Mouse (Mus musculus): ENCODE measurements at regions not wholly inside any gene's neighbourhood (a gene's known extent, or its start where the extent isn't known, plus 50 kb on each side); places are given as distances from the start of the nearest gene placed in this dataset.

DNA sequence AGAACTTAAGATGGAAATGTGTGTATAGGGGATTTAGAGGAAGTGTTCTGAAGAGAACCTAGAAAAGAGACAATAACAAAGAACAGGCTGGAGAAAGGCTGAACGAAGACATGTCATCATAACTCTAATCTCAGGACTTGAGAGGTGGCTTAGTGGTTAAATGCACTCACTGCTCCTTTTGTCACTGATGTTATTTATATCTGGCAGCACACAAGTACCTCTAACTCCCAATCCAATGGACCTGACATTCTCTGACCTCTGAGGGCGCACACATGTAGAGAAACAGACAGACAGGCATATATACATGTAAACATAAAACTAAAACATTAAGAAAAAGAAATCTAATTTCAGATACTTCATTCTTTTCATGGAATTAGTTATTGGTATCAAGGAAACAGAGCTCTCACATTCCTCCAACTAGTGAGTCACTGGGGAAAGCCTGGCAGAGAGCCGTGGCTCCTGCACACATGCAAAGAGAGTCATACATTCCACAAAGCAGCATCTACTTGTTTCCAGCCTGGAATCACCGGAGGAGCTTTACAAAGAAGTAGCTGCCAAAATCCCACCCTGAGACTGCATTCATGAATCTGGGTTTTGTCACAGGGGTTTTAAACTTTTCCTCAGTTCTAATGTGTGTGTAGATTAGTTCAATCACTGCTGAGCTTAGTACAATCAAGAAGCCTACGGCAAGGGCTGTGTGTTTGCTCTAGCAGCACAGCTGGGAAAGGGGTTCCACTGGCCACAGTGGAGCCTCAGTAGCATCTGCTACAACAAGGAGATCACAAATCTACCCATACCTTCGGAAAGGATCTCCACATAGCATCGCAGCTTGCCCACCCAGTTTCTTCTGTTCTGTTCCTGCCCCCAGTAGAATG lies 674.0 kb downstream of the Ryr2 start:
- Histone ChIP-seq H3K27me3 (ENCODE audit: control insufficient read depth, insufficient read depth, low read length) (no peaks in the 10 kb centered on the region), H3K79me2 (replicated peaks; ENCODE audit: control insufficient read depth, insufficient read depth, low read length) (no peaks in the 10 kb centered on the region), H3K4me3 (no peak overlapping the region), H3K36me3 (ENCODE audit: control insufficient read depth, insufficient read depth, low read length) (no peaks in the 10 kb centered on the region), H3K4me1 (ENCODE audit: control insufficient read depth, insufficient read depth, low read length) (peaks cover 2% of the 10 kb centered on the region), H3K27ac (no peak overlapping the region), H3K9ac (ENCODE audit: low read depth, low read length) (no peak overlapping the region)
- TF ChIP-seq EP300 (IDR thresholded peaks at IDR 0.05; ENCODE audit: insufficient read depth, low read depth, low read length): no peak
- TF ChIP-seq POLR2A (IDR thresholded peaks at IDR 0.05; ENCODE audit: insufficient read depth, low read depth, low read length): no peak
- no peak for TF ChIP-seq CTCF (IDR thresholded peaks at IDR 0.05)
- intact Hi-C loops (cut with DNase I): no loop called here
- DNase-seq: peak; percentile 38 to 39
- 29% methylated on average over 7 of the region's 7 CpGs for WGBS

DNA sequence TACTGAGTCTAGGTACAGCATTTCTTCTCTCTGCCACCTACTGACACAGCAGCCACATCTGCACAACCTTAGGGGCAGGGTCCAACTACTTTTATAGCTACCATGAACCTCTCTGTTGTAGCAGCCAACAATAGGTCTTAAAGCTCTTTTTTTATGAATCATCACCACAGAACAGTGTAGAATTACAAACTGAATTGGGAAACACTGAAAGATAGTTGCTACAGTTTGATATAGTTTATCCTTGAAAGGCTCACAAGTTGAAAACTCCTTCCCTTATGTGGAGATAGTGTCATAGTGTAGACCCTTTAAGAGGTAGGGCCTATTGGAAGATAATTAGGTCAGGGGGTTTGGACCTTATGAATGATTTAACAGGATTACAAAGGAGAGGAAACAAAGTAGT lies 679.9 kb downstream of the Ryr2 start:
- Histone ChIP-seq H3K27ac (no peak overlapping the region), H3K79me2 (replicated peaks; ENCODE audit: control insufficient read depth, insufficient read depth, low read length) (no peaks in the 10 kb centered on the region), H3K4me3 (no peak overlapping the region), H3K27me3 (ENCODE audit: control insufficient read depth, insufficient read depth, low read length) (no peaks in the 10 kb centered on the region), H3K4me1 (ENCODE audit: control insufficient read depth, insufficient read depth, low read length) (no peaks in the 10 kb centered on the region), H3K36me3 (ENCODE audit: control insufficient read depth, insufficient read depth, low read length) (no peaks in the 10 kb centered on the region), H3K9ac (ENCODE audit: low read depth, low read length) (no peak overlapping the region)
- intact Hi-C loops (cut with DNase I): no loop called here
- TF ChIP-seq POLR2A (IDR thresholded peaks at IDR 0.05; ENCODE audit: insufficient read depth, low read depth, low read length): no peak
- no peak for TF ChIP-seq EP300 (IDR thresholded peaks at IDR 0.05; ENCODE audit: insufficient read depth, low read depth, low read length)
- TF ChIP-seq CTCF (IDR thresholded peaks at IDR 0.05): no peak
- no peak for DNase-seq

DNA sequence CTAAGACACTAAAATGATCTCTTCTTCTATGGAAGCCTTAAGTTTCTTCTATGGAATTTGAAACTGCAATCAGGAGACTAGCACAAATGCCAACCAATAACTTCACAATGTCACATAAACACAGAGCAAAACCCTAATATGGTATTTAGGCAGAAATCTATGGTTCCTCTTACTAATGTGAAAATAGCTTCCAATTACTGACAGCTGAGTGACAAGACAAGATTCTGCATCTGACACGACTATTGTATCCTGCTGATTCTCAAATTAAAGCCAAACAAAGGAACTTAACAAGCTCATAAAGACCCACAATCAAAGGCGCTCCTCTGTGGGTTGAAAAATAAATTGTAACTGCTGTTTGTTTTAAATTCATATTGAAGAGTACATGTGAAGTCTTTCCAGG lies 714.7 kb downstream of the Ryr2 start:
- H3K27me3 ChIP-seq (ENCODE audit: control insufficient read depth, insufficient read depth, low read length): no peaks in the 10 kb centered on the region
- no peak overlapping the region for H3K4me3 ChIP-seq
- intact Hi-C loops (cut with DNase I): no loop called here
- H3K36me3 ChIP-seq (ENCODE audit: control insufficient read depth, insufficient read depth, low read length): no peaks in the 10 kb centered on the region
- H3K4me1 ChIP-seq (ENCODE audit: control insufficient read depth, insufficient read depth, low read length): no peaks in the 10 kb centered on the region
- no peak for TF ChIP-seq POLR2A (IDR thresholded peaks at IDR 0.05; ENCODE audit: insufficient read depth, low read depth, low read length)
- no peak for TF ChIP-seq EP300 (IDR thresholded peaks at IDR 0.05; ENCODE audit: insufficient read depth, low read depth, low read length)
- no peak for TF ChIP-seq CTCF (IDR thresholded peaks at IDR 0.05)
- WGBS: 63% methylated on average over 2 of the region's 2 CpGs
- H3K79me2 ChIP-seq (replicated peaks; ENCODE audit: control insufficient read depth, insufficient read depth, low read length): no peaks in the 10 kb centered on the region
- H3K27ac ChIP-seq: no peak overlapping the region
- H3K9ac ChIP-seq (ENCODE audit: low read depth, low read length): no peak overlapping the region
- no peak for DNase-seq

DNA sequence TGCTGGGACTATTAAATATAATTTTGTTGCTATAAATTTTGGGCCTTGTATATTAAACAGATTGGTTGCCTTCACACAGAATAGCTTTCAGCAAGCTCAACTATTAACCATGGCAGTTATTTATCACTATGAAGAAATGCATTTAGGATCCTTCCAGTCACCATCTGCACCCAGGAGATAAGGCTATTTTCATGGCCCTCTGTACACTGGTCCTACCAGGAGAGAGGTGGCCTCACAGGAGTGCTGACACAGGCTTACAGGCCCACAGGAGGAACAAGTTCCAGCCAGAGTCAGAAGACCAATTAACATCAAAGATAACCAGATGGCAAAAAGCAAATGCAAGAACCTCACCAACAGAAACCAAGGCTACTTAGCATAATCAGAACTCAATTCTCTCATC lies 731.3 kb downstream of the Ryr2 start:
- H3K9ac ChIP-seq (ENCODE audit: low read depth, low read length): no peak overlapping the region
- H3K4me3 ChIP-seq: no peak overlapping the region
- H3K79me2 ChIP-seq (replicated peaks; ENCODE audit: control insufficient read depth, insufficient read depth, low read length): no peaks in the 10 kb centered on the region
- H3K27ac ChIP-seq: no peak overlapping the region
- no peak for DNase-seq
- H3K4me1 ChIP-seq (ENCODE audit: control insufficient read depth, insufficient read depth, low read length): no peaks in the 10 kb centered on the region
- TF ChIP-seq CTCF (IDR thresholded peaks at IDR 0.05) (no peak), EP300 (IDR thresholded peaks at IDR 0.05; ENCODE audit: insufficient read depth, low read depth, low read length) (no peak)
- intact Hi-C loops (cut with DNase I): no loop called here
- H3K27me3 ChIP-seq (ENCODE audit: control insufficient read depth, insufficient read depth, low read length): no peaks in the 10 kb centered on the region
- no peaks in the 10 kb centered on the region for H3K36me3 ChIP-seq (ENCODE audit: control insufficient read depth, insufficient read depth, low read length)

DNA sequence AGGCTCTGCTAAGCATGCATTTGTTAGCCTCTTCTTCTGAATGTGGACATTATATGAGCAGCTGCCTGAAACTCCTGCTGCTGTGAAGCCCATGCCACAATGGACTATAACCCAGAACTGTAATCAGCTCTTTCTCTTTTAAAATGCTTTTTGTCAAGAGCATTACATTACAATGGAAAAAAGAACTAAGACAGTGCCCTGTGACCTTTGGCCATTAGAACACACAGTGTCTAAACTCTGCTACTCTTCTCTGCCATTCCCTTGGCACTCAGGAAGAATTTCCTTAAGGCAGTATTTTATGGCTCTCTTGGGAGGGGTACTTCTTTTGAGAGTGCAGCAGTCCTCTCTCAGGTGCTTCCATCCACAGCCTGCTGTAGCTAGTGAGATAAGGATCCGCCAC lies 737.3 kb downstream of the Ryr2 start:
- intact Hi-C loops (cut with DNase I): no loop called here
- TF ChIP-seq CTCF (IDR thresholded peaks at IDR 0.05): no peak
- no peak for TF ChIP-seq POLR2A (IDR thresholded peaks at IDR 0.05; ENCODE audit: insufficient read depth, low read depth, low read length)
- no peak for TF ChIP-seq EP300 (IDR thresholded peaks at IDR 0.05; ENCODE audit: insufficient read depth, low read depth, low read length)
- DNase-seq: no peak
- no peaks in the 10 kb centered on the region for H3K27me3 ChIP-seq (ENCODE audit: control insufficient read depth, insufficient read depth, low read length)
- no peaks in the 10 kb centered on the region for H3K79me2 ChIP-seq (replicated peaks; ENCODE audit: control insufficient read depth, insufficient read depth, low read length)
- no peak overlapping the region for H3K27ac ChIP-seq
- WGBS: 31% methylated on average over 1 of the region's 1 CpGs
- H3K4me1 ChIP-seq (ENCODE audit: control insufficient read depth, insufficient read depth, low read length): no peaks in the 10 kb centered on the region
- H3K9ac ChIP-seq (ENCODE audit: low read depth, low read length): no peak overlapping the region
- H3K36me3 ChIP-seq (ENCODE audit: control insufficient read depth, insufficient read depth, low read length): no peaks in the 10 kb centered on the region
- H3K4me3 ChIP-seq: no peak overlapping the region

DNA sequence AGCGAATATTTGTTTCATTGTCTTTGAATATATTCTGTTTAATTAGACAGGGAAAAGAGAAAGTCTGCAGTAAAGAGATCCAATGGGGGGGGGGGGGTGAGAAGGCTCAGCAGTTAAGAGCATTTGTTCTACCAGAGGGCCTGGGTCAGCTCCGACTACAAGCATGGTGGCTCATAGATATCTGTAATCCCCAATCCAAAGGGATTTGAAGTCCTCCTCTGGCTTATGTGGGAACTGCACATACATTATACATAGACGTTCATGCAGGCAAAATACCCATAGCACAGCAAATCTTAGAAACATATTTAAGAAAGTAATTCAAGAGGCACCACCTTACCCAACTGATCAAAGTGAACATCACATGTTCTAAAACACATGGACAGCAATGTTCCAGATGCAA lies 743.9 kb downstream of the Ryr2 start:
- intact Hi-C loops (cut with DNase I): no loop called here
- Histone ChIP-seq H3K27me3 (ENCODE audit: control insufficient read depth, insufficient read depth, low read length) (no peaks in the 10 kb centered on the region), H3K4me3 (no peak overlapping the region), H3K79me2 (replicated peaks; ENCODE audit: control insufficient read depth, insufficient read depth, low read length) (no peaks in the 10 kb centered on the region), H3K9ac (ENCODE audit: low read depth, low read length) (no peak overlapping the region), H3K27ac (no peak overlapping the region), H3K36me3 (ENCODE audit: control insufficient read depth, insufficient read depth, low read length) (no peaks in the 10 kb centered on the region), H3K4me1 (ENCODE audit: control insufficient read depth, insufficient read depth, low read length) (no peaks in the 10 kb centered on the region)
- no peak for DNase-seq
- TF ChIP-seq CTCF (IDR thresholded peaks at IDR 0.05) (no peak), EP300 (IDR thresholded peaks at IDR 0.05; ENCODE audit: insufficient read depth, low read depth, low read length) (no peak), POLR2A (IDR thresholded peaks at IDR 0.05; ENCODE audit: insufficient read depth, low read depth, low read length) (no peak)
- 75% methylated on average over 3 of the region's 3 CpGs for WGBS
